29 mouse cellular contexts compared by ENCODE assay signal in the genomic region with DNA sequence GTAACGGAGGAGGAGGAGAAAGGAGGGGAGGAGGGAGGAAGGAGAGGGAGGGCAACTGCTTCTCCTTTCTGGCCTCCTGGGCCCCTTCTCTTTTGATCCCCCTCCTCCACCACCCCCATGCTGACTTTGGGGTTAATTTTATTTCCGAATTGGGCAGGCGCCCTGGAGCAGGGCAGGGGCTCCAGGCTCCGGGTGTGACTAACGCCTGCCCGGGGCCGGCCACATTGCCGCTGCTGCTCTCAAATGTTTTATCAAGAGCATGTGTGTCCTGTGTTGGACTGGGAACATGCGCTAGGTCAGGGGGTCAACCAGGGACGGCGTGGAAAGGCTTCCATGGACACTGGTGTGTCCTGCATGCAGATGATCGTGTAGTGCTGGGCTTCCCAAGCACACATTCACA.
DNase-seq lines count a peak whose midpoint lies in the region; ATAC-seq lines count a peak whose summit lies in the region.
"Had no signal": no experiment of that assay in that cellular context is flagged by ENCODE, and none has a peak within 500 bp of the region (broad histone marks: within the 10 kb centered on the region; RNA-seq: fewer than 3 reads in every experiment).

No protein-coding gene starts in this region.

- no peak overlapping the region for H3K4me2 ChIP-seq in embryonic facial prominence, embryonic 11.5 days (ENCODE audit: low read depth, low read length)
- H3K4me2 ChIP-seq in limb, embryonic 11.5 days (ENCODE audit: low read depth, severe bottlenecking) = no peak overlapping the region
- H3K4me2 ChIP-seq: forebrain, embryonic 13.5 days; heart, embryonic 13.5 days; hindbrain, embryonic 13.5 days had no signal

- H3K9ac ChIP-seq in embryonic facial prominence, embryonic 11.5 days (replicated peaks; ENCODE audit: low read length) = no peak overlapping the region
- no peak overlapping the region for H3K9ac ChIP-seq in limb, embryonic 11.5 days (ENCODE audit: low read length)
- H3K9ac ChIP-seq: forebrain, embryonic 13.5 days; heart, embryonic 13.5 days; hindbrain, embryonic 13.5 days had no signal

- DNase-seq in embryo, embryonic 10.5 days (ENCODE audit: low spot score) = peak; percentile 53
- DNase-seq in embryo, embryonic 9.5 days (ENCODE audit: extremely low spot score) = no peak
- peak; percentile 51 for DNase-seq in embryonic facial prominence, embryonic 11.5 days (ENCODE audit: low spot score)
- DNase-seq in limb, embryonic 11.5 days (ENCODE audit: low spot score) = peak; percentile 45
- no peak for DNase-seq in layer of hippocampus, postnatal 36 days
- no peak for DNase-seq in cerebellum, adult 18-20 months
- DNase-seq: adrenal gland, adult 2 months; adrenal gland, postnatal 14 days; B cell, adult 2 months; cerebellum, adult 11 months; cerebellum, adult 8-10 months; cerebellum, postnatal 10 days; cerebellum, postnatal 36 days; gastrocnemius, postnatal 10 days; gastrocnemius, postnatal 36 days; heart, adult 2 months; heart, postnatal 14 days; heart, postnatal 4 days had no signal

- H3K27ac ChIP-seq in embryonic facial prominence, embryonic 11.5 days (replicated peaks; ENCODE audit: low read depth, low read length) = no peak overlapping the region
- H3K27ac ChIP-seq in limb, embryonic 11.5 days (replicated peaks; ENCODE audit: low read depth, low read length) = no peak overlapping the region
- H3K27ac ChIP-seq: forebrain, embryonic 10.5 days; forebrain, embryonic 13.5 days; heart, adult 2 months; heart, embryonic 10.5 days; heart, embryonic 13.5 days; hindbrain, embryonic 13.5 days; hindbrain, postnatal 0 days had no signal

- no peaks in the 10 kb centered on the region for H3K36me3 ChIP-seq in embryonic facial prominence, embryonic 11.5 days (replicated peaks; ENCODE audit: control insufficient read depth, insufficient read depth, low read depth, low read length)
- H3K36me3 ChIP-seq in limb, embryonic 11.5 days (ENCODE audit: control insufficient read depth, insufficient read depth, low read length) = no peaks in the 10 kb centered on the region
- H3K36me3 ChIP-seq: G1E; heart, embryonic 10.5 days; heart, embryonic 13.5 days; hindbrain, embryonic 13.5 days had no signal

- H3K4me3 ChIP-seq in embryonic facial prominence, embryonic 11.5 days (ENCODE audit: low read depth, low read length) = no peak overlapping the region
- H3K4me3 ChIP-seq in limb, embryonic 11.5 days (ENCODE audit: low read depth, low read length) = no peak overlapping the region
- H3K4me3 ChIP-seq: forebrain, embryonic 10.5 days; forebrain, embryonic 13.5 days; heart, adult 2 months; heart, embryonic 10.5 days; heart, embryonic 13.5 days; hindbrain, embryonic 13.5 days had no signal

- H3K27me3 ChIP-seq in embryonic facial prominence, embryonic 11.5 days (ENCODE audit: control insufficient read depth, insufficient read depth, low read length) = no peaks in the 10 kb centered on the region
- H3K27me3 ChIP-seq in limb, embryonic 11.5 days (ENCODE audit: control insufficient read depth, insufficient read depth, low read length) = peaks cover 3% of the 10 kb centered on the region; the same call in 1 of the 2 replicates
- H3K27me3 ChIP-seq: forebrain, embryonic 13.5 days had no signal

- whole genome bisulfite sequencing in embryonic facial prominence, embryonic 11.5 days = 31% methylated on average over 12 of the region's 12 CpGs
- WGBS in limb, embryonic 11.5 days = 9% methylated on average over 11 of the region's 12 CpGs

- ATAC-seq in common myeloid progenitor, adult 5-6 weeks (replicated peaks; ENCODE audit: low read depth, poor library complexity, severe bottlenecking) = peak; percentile 52; the same call in 1 of the 2 replicates
- no peak for ATAC-seq in embryonic facial prominence, embryonic 11.5 days (replicated peaks; ENCODE audit: insufficient number of reproducible peaks, low FRiP score, low TSS enrichment, low read depth)
- ATAC-seq in limb, embryonic 11.5 days (ENCODE audit: insufficient number of reproducible peaks, low FRiP score, low TSS enrichment, low read depth) = no peak
- ATAC-seq: forebrain, embryonic 13.5 days; forebrain, embryonic 16.5 days; hindbrain, postnatal 0 days; inflammation-experienced regulatory T-cells, adult 6 months; intestine, embryonic 16.5 days had no signal

- no peaks in the 10 kb centered on the region for H3K9me3 ChIP-seq in embryonic facial prominence, embryonic 11.5 days (replicated peaks; ENCODE audit: control insufficient read depth, low read length)
- no peaks in the 10 kb centered on the region for H3K9me3 ChIP-seq in limb, embryonic 11.5 days (ENCODE audit: control insufficient read depth, low read length)
- H3K9me3 ChIP-seq: forebrain, embryonic 10.5 days; forebrain, embryonic 13.5 days; heart, embryonic 10.5 days; hindbrain, embryonic 13.5 days had no signal

- H3K4me1 ChIP-seq in embryonic facial prominence, embryonic 11.5 days (ENCODE audit: control insufficient read depth, insufficient read depth, low read length) = peaks cover 6% of the 10 kb centered on the region
- H3K4me1 ChIP-seq in limb, embryonic 11.5 days (ENCODE audit: control insufficient read depth, insufficient read depth, low read length) = peaks cover 16% of the 10 kb centered on the region
- H3K4me1 ChIP-seq: forebrain, embryonic 13.5 days had no signal

Comparison
In these comparisons a context has a peak if more than half of its experiments do, and no peak if none do; other contexts are left out.
1. DNase-seq: peak in embryo, embryonic 10.5 days (single experiment), embryonic facial prominence, embryonic 11.5 days (single experiment) and limb, embryonic 11.5 days (single experiment); none in embryo, embryonic 9.5 days (single experiment), layer of hippocampus, postnatal 36 days (0 of 2) and cerebellum, adult 18-20 months (0 of 2).